Mouse (Mus musculus): ENCODE results near the gene Mpped1.

DNA sequence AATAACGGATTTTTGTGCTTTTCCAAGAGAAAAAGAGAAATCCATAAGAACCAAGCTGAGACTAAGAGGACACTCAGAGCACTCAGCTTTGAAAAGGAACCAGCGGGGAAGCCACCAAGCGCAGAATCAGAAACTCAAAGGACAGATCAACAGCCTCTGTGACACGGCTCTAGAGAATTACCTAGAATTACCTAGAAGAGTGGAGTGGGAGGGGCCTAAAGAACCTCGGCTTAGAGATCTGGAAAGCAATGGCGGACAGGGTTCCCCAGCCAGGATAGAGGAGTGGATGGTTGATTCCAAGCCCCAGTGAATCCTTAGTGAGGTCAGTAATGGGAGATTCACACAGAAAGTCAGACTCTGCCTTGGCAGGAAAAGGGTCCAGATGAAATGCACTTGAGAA, 30.3 kb upstream of the Mpped1 start:
- TF ChIP-seq CTCF (IDR thresholded peaks at IDR 0.05; ENCODE audit: low read depth) (no peak), EP300 (IDR thresholded peaks at IDR 0.05; ENCODE audit: low read depth) (no peak)

Measured in liver, embryonic 14.5 days (tissue).